Mouse (Mus musculus) thymus, adult 2 months (tissue): ENCODE measurements around the gene Ptpn3.

Experiments
- CTCF ChIP-seq: fragments of 200-500 bp; IDR thresholded peaks from 2 replicates; pipeline ENCODE4 v1.5.1; 2012; ENCODE audit warnings: mild to moderate bottlenecking, control low read depth, low read length, moderate library complexity, borderline replicate concordance; ENCODE audit not compliant: control insufficient read depth, poor library complexity, insufficient read depth; ENCODE audit errors: extremely low read depth
- POLR2A ChIP-seq: fragments of 200-500 bp; IDR thresholded peaks from 2 replicates; pipeline ENCODE4 v1.6.1; 2012; ENCODE audit warnings: mild to moderate bottlenecking, low read length, control low read depth, moderate library complexity; ENCODE audit not compliant: control insufficient read depth, poor library complexity, insufficient read depth; ENCODE audit errors: extremely low read depth

GRCm38 (mm10) chr4:57140992-57141717 lies 160.5 kb downstream of the Ptpn3 start:
- no peak for TF ChIP-seq POLR2A
- TF ChIP-seq CTCF = no peak
